Mouse (Mus musculus) c-Kit-positive CD71-positive TER-119-negative erythroid progenitor cells, embryonic 14.5 days (primary cell): ENCODE measurements around the gene Syt5.

Experiments used
- DNase-seq: peaks from one replicate; pipeline ENCODE4 v3.0.0-alpha.2; 2013; ENCODE audit warnings: low read depth

The Syt5 gene

GRCm38 (mm10) chr7:4499034-4499433, 48.3 kb downstream of the Syt5 start:
- DNase-seq: no peak

DNA sequence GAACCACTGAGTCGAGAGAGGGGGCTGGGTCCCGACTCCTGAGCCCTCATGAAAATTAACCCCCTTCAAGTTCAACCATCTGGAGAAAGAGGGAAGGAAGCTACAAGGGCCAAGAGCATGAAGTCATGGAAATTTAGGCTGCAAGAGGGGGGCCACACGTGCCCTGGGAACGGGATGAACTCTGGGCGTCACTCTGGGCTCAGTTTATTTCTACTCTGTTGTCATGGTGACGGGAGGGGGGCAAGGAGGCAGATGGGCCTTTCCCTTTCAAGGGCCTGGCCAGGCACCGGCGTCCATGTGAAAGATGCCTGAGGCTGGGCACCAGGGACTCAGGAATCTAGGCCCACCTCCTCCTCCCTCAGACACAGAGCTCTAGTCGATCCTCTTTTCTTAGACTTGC, 49.1 kb downstream of the Syt5 start:
- DNase-seq: no peak

DNA sequence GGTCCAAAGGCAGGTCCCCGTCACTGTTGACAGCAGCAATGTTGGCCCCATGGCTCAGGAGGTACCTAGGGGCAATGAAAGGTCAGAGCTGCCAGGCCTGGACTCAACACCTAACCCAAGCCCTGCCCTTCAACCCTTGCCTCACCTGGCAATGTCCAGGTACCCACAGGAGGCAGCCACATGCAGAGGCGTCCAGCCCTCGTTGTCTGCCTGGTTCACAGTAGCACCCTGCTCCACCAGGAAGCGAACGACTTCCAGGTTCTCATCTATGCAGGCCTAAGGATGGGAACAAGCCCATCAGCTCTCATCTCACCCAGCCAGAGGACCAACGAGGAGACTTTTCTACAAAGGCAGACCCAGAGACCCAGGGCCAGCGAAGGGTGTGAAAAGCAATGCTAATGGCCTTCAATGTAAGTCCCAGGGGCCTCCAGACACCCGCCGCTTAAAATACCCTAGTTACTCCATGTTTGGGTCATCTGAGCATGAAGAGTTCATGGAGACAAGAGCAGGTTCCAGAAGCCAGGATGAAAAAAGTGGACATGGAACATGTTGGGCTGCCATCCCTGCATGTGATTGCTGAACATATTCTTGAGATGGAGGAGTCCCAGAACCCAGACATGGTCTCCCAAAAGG, 50.0 kb downstream of the Syt5 start:
- no peak for DNase-seq

DNA sequence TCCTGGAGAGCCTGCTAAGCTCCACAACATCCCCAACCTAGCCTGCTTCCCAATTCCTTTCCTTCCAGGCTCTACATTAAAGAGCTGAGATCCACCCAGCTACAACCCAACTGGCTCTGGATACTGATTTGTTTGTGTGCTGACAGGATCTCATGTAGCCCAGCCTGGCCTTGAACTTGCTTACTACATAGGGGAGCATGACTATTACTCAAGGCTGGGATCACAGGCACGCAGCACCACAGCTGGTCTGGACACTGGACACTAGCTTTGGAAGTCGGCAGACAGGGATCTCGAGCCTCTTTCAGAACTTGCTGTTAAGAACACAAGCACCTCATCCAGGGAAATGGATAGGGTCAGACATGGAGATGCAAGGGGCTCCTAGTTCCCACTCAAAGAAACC, 50.9 kb downstream of the Syt5 start:
- DNase-seq: no peak

DNA sequence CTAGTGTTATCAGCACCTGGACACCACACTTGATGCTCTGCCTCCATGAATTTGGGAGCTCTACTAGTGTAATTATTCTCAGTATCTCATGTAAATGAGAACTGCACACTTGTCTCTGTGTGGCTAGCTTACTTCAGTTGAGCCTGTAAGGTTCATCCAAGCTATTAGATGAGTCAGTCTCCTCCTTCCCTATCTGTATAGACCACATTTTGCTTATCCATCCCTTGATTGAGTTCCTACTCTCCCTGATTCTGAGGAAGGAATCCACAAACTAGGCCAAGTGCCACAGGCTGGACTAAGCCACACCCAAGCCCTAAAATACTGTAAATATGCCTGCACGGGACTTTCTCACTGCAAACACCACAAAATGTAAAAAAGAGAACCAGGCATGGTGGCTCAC, 53.4 kb downstream of the Syt5 start:
- DNase-seq: no peak

DNA sequence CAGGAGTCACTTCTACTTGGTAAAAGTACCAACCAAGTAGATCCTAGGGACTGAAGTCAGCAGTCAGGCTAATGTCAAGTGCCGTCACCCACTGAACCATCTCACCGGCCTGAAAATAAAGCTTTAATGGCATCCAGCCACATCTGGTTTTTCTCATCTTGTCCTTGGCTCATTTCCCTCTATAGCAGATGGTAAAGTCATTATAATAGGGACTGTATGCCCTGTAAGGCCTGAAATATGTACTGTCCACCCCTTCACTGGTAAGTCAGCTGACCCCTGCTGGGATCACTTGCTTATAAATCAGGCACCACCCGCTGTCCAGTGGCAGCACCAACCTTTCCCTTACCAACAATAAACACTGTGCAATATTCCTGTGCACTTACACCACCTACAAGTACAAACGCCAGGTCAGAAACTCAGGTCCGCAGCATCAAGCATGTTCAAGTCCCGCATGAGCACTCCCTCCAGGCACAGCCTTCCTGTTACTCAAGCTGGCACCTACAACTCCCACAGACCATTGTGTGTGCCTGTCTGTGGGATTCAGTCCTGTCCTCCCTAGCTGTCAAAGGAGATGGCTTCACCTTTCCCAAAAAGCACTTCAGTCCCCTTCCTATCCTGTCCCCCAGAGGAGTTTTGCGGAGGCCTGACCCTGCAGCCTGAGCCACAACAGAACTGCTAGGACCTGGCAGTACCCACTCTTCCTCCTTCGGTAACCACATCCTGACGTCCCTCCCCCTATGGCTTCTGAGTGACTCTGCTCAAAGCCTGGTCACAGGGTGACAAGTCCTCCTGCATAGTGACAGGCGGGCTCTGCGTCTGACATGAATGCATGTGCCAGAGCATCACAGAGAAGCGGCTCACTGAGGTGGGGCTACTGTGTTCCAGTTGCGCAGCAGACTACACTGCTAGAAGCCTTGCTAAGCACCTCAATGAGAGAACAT, 54.8 kb downstream of the Syt5 start:
- DNase-seq: no peak

GRCm38 (mm10) chr7:4491308-4491707, 56.0 kb downstream of the Syt5 start:
- no peak for DNase-seq
